Mouse (Mus musculus): Measurements from ENCODE around the gene Actr6. TPM values are rescaled to one million over a fixed set of nuclear protein-coding genes. Genes with fewer than 3 reads are reported as not detected.
A peak's percentile ranks its signal among the peaks of the same experiment; 100 is the strongest.

The Actr6 gene
- polyA plus RNA-seq, 1 experiment from 2014 or later: 45.1 TPM

GRCm38 (mm10) chr10:89690021-89690420 is 42.1 kb downstream of the Actr6 start:
- ATAC-seq (ENCODE audit: low FRiP score): no peak
- H3K36me3 ChIP-seq (ENCODE audit: control insufficient read depth, insufficient read depth, low read length): no peaks in the 10 kb centered on the region
- no peak overlapping the region for H3K4me2 ChIP-seq (replicated peaks; ENCODE audit: low read depth, low read length)
- no peak for DNase-seq (ENCODE audit: low spot score)
- no peak overlapping the region for H3K4me3 ChIP-seq (ENCODE audit: low read depth, low read length)
- no peaks in the 10 kb centered on the region for H3K9me3 ChIP-seq (ENCODE audit: control insufficient read depth, low read length)
- no peak overlapping the region for H3K27ac ChIP-seq (ENCODE audit: low read depth, low read length)
- WGBS: 64% methylated on average over 8 of the region's 8 CpGs
- no peaks in the 10 kb centered on the region for H3K4me1 ChIP-seq (replicated peaks; ENCODE audit: control insufficient read depth, insufficient read depth, low read length)
- no peak overlapping the region for H3K9ac ChIP-seq (ENCODE audit: low read depth, low read length)
- H3K27me3 ChIP-seq (ENCODE audit: control insufficient read depth, insufficient read depth, low read length): no peaks in the 10 kb centered on the region

DNA sequence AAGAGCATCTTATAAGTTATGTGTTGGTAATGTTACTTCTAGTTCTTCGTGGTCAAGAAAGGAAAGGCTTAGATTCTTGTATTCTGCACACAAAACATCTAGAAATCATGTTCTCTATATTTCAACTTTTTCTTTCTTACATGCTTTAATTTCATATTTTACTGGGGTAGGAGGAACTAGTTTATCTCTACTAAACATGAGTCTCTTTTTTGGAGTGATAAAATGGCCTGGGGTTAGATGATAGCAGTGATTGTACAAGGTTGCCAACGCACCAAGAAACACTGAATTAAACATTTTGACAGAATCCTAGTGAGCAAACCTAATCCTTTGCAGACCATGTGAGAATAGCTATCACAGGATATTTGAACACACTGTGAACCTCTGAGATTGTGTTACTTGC is 44.6 kb downstream of the Actr6 start:
- Histone ChIP-seq H3K9ac (ENCODE audit: low read depth, low read length) (no peak overlapping the region), H3K4me2 (replicated peaks; ENCODE audit: low read depth, low read length) (no peak overlapping the region), H3K27me3 (ENCODE audit: control insufficient read depth, insufficient read depth, low read length) (no peaks in the 10 kb centered on the region), H3K4me3 (ENCODE audit: low read depth, low read length) (no peak overlapping the region), H3K36me3 (ENCODE audit: control insufficient read depth, insufficient read depth, low read length) (no peaks in the 10 kb centered on the region), H3K27ac (ENCODE audit: low read depth, low read length) (no peak overlapping the region), H3K9me3 (ENCODE audit: control insufficient read depth, low read length) (no peaks in the 10 kb centered on the region), H3K4me1 (replicated peaks; ENCODE audit: control insufficient read depth, insufficient read depth, low read length) (no peaks in the 10 kb centered on the region)
- ATAC-seq (ENCODE audit: low FRiP score) (no peak), DNase-seq (ENCODE audit: low spot score) (no peak)
- WGBS: 90% methylated on average over 2 of the region's 2 CpGs

- Histone ChIP-seq H3K4me3 (ENCODE audit: low read depth, low read length) (peak within 1 kb of the TSS; percentile 100), H3K4me1 (replicated peaks; ENCODE audit: control insufficient read depth, insufficient read depth, low read length) (no peaks in the 10 kb centered on the region), H3K9me3 (ENCODE audit: control insufficient read depth, low read length) (no peaks in the 10 kb centered on the region), H3K9ac (ENCODE audit: low read depth, low read length) (peak within 1 kb of the TSS; percentile 91), H3K36me3 (ENCODE audit: control insufficient read depth, insufficient read depth, low read length) (no peaks in the 10 kb centered on the region), H3K27me3 (ENCODE audit: control insufficient read depth, insufficient read depth, low read length) (no peaks in the 10 kb centered on the region), H3K4me2 (replicated peaks; ENCODE audit: low read depth, low read length) (peak within 1 kb of the TSS; percentile 74), H3K27ac (ENCODE audit: low read depth, low read length) (peak within 1 kb of the TSS; percentile 40)
- ATAC-seq (ENCODE audit: low FRiP score): peak; percentile 99
- peak; percentile 96 for DNase-seq (ENCODE audit: low spot score)
- WGBS: 6% methylated on average over 29 of the region's 31 CpGs
Observed at GRCm38 (mm10) chr10:89686139-89686808, 45.8 kb downstream of the Actr6 start, which contains the start of gene Scyl2. Gene Scyl2, minus strand, starts transcription at chr10:89686285.

DNA sequence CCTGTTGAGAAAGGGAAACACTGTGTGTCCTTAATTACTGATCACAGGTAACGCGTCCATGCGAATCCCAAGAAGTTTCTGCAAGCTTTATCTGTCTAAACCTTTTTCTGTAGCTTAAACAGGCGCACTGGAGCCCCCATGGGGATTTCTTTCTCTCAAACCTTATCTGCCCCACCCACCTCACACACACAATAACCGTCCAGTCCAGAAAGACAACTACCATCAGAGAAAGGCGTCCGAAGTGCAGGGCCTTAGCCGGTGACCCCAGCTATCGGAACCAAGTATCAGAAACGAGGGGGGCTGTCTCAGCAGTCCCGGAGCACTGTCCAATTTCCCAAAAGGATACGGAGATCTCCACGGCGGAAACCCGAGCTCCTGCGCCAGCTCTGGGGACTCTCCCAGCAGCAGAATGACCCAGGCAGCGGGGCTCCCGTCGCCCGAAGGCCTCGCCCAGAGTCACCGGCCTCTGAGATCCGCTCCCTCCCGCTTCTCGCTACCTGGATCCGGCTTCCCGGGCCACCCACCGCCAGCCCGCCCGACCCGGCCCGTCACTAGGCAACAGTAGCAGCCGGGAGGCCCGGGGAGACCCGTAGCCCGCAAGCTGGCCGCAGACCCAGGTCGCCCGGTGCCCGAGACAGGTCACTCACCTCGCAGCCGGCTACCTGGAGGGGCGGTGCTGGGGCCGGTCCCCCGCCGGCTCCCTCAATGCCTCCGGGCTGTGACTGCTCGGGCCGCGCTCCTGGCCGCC is 46.5 kb downstream of the Actr6 start:
- peak; percentile 83; the same call in 1 of the 2 replicates for ATAC-seq (ENCODE audit: low FRiP score)

DNA sequence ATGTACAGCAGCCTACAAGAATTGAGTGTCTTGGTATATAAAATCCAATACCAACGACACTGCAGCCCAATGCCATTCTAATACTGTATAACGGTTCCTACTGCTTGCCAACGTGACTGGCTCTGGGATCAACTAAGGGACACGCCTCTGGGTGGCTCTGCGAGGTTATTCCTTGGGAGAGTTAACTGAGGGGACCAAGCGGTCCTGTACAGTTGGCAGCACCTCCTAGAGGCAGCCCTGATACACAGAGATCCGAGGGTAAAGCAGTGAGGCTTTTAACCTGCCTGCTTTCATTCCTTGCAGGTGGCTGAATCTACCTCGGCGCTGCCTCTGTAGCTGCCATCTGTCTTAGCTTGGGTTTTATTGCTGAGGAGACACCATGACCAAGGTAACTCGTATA is 49.1 kb downstream of the Actr6 start:
- DNase-seq (ENCODE audit: low spot score) (no peak), ATAC-seq (ENCODE audit: low FRiP score) (no peak)
- Histone ChIP-seq H3K36me3 (ENCODE audit: control insufficient read depth, insufficient read depth, low read length) (no peaks in the 10 kb centered on the region), H3K27ac (ENCODE audit: low read depth, low read length) (no peak overlapping the region), H3K4me2 (replicated peaks; ENCODE audit: low read depth, low read length) (no peak overlapping the region), H3K27me3 (ENCODE audit: control insufficient read depth, insufficient read depth, low read length) (no peaks in the 10 kb centered on the region), H3K4me3 (ENCODE audit: low read depth, low read length) (no peak overlapping the region), H3K9me3 (ENCODE audit: control insufficient read depth, low read length) (no peaks in the 10 kb centered on the region), H3K9ac (ENCODE audit: low read depth, low read length) (no peak overlapping the region), H3K4me1 (replicated peaks; ENCODE audit: control insufficient read depth, insufficient read depth, low read length) (no peaks in the 10 kb centered on the region)
- 85% methylated on average over 10 of the region's 10 CpGs for WGBS

More for the DNA sequence above, 46.5 kb downstream of the Actr6 start:
- H3K4me2 ChIP-seq (replicated peaks; ENCODE audit: low read depth, low read length): peak overlapping the region; percentile 74
- 3% methylated on average over 51 of the region's 51 CpGs for WGBS
- H3K4me1 ChIP-seq (replicated peaks; ENCODE audit: control insufficient read depth, insufficient read depth, low read length): no peaks in the 10 kb centered on the region
- peak overlapping the region; percentile 40 for H3K27ac ChIP-seq (ENCODE audit: low read depth, low read length)
- H3K36me3 ChIP-seq (ENCODE audit: control insufficient read depth, insufficient read depth, low read length): no peaks in the 10 kb centered on the region
- H3K9me3 ChIP-seq (ENCODE audit: control insufficient read depth, low read length): no peaks in the 10 kb centered on the region
- peak overlapping the region; percentile 91 for H3K9ac ChIP-seq (ENCODE audit: low read depth, low read length)
- H3K4me3 ChIP-seq (ENCODE audit: low read depth, low read length): peak overlapping the region; percentile 100
- no peaks in the 10 kb centered on the region for H3K27me3 ChIP-seq (ENCODE audit: control insufficient read depth, insufficient read depth, low read length)
- peak; percentile 45 for DNase-seq (ENCODE audit: low spot score)

GRCm38 (mm10) chr10:89682157-89682556 is 49.9 kb downstream of the Actr6 start:
- no peaks in the 10 kb centered on the region for H3K4me1 ChIP-seq (replicated peaks; ENCODE audit: control insufficient read depth, insufficient read depth, low read length)
- no peak overlapping the region for H3K4me3 ChIP-seq (ENCODE audit: low read depth, low read length)
- no peaks in the 10 kb centered on the region for H3K36me3 ChIP-seq (ENCODE audit: control insufficient read depth, insufficient read depth, low read length)
- ATAC-seq (ENCODE audit: low FRiP score): no peak
- no peak for DNase-seq (ENCODE audit: low spot score)
- H3K4me2 ChIP-seq (replicated peaks; ENCODE audit: low read depth, low read length): no peak overlapping the region
- no peaks in the 10 kb centered on the region for H3K27me3 ChIP-seq (ENCODE audit: control insufficient read depth, insufficient read depth, low read length)
- 85% methylated on average over 1 of the region's 1 CpGs for WGBS
- no peak overlapping the region for H3K9ac ChIP-seq (ENCODE audit: low read depth, low read length)
- H3K9me3 ChIP-seq (ENCODE audit: control insufficient read depth, low read length): no peaks in the 10 kb centered on the region
- H3K27ac ChIP-seq (ENCODE audit: low read depth, low read length): no peak overlapping the region

- H3K27ac ChIP-seq (ENCODE audit: low read depth, low read length): no peak overlapping the region
- DNase-seq (ENCODE audit: low spot score) (no peak), ATAC-seq (ENCODE audit: low FRiP score) (no peak)
- 90% methylated on average over 4 of the region's 4 CpGs for WGBS
- no peaks in the 10 kb centered on the region for H3K9me3 ChIP-seq (ENCODE audit: control insufficient read depth, low read length)
- H3K4me2 ChIP-seq (replicated peaks; ENCODE audit: low read depth, low read length): no peak overlapping the region
- H3K9ac ChIP-seq (ENCODE audit: low read depth, low read length): no peak overlapping the region
- H3K4me1 ChIP-seq (replicated peaks; ENCODE audit: control insufficient read depth, insufficient read depth, low read length): no peaks in the 10 kb centered on the region
- H3K27me3 ChIP-seq (ENCODE audit: control insufficient read depth, insufficient read depth, low read length): no peaks in the 10 kb centered on the region
- H3K4me3 ChIP-seq (ENCODE audit: low read depth, low read length): no peak overlapping the region
- H3K36me3 ChIP-seq (ENCODE audit: control insufficient read depth, insufficient read depth, low read length): no peaks in the 10 kb centered on the region
Observed at GRCm38 (mm10) chr10:89681706-89682105, 50.4 kb downstream of the Actr6 start.

DNA sequence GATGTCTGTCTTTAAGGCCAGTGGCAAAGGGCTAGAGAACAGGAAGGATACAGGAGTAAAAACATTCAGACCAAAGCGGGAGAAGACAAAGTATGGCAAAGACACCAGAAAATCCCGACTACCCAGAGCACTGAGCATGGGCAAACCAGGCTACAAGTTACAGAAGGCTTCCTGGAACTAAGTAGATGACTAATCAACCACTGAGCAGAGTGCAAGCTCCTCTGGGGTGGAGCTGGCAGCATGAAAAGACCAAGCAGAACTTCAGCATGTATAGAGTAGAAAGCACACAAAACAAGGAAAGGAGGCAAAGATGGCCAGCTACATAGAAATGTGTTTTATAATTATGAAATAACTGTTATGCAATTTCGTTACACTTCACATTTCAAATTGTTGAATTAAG is 51.6 kb downstream of the Actr6 start:
- ATAC-seq (ENCODE audit: low FRiP score): no peak
- no peaks in the 10 kb centered on the region for H3K27me3 ChIP-seq (ENCODE audit: control insufficient read depth, insufficient read depth, low read length)

GRCm38 (mm10) chr10:89679448-89679847 is 52.6 kb downstream of the Actr6 start:
- Histone ChIP-seq H3K27ac (ENCODE audit: low read depth, low read length) (no peak overlapping the region), H3K4me2 (replicated peaks; ENCODE audit: low read depth, low read length) (no peak overlapping the region), H3K9me3 (ENCODE audit: control insufficient read depth, low read length) (no peaks in the 10 kb centered on the region), H3K36me3 (ENCODE audit: control insufficient read depth, insufficient read depth, low read length) (no peaks in the 10 kb centered on the region), H3K27me3 (ENCODE audit: control insufficient read depth, insufficient read depth, low read length) (no peaks in the 10 kb centered on the region), H3K4me3 (ENCODE audit: low read depth, low read length) (no peak overlapping the region), H3K9ac (ENCODE audit: low read depth, low read length) (no peak overlapping the region), H3K4me1 (replicated peaks; ENCODE audit: control insufficient read depth, insufficient read depth, low read length) (no peaks in the 10 kb centered on the region)
- 92% methylated on average over 1 of the region's 1 CpGs for WGBS
- DNase-seq (ENCODE audit: low spot score) (no peak), ATAC-seq (ENCODE audit: low FRiP score) (no peak)

More for the DNA sequence above, 51.6 kb downstream of the Actr6 start:
- Histone ChIP-seq H3K36me3 (ENCODE audit: control insufficient read depth, insufficient read depth, low read length) (no peaks in the 10 kb centered on the region), H3K9ac (ENCODE audit: low read depth, low read length) (no peak overlapping the region), H3K9me3 (ENCODE audit: control insufficient read depth, low read length) (no peaks in the 10 kb centered on the region), H3K27ac (ENCODE audit: low read depth, low read length) (no peak overlapping the region), H3K4me1 (replicated peaks; ENCODE audit: control insufficient read depth, insufficient read depth, low read length) (no peaks in the 10 kb centered on the region), H3K4me2 (replicated peaks; ENCODE audit: low read depth, low read length) (no peak overlapping the region), H3K4me3 (ENCODE audit: low read depth, low read length) (no peak overlapping the region)
- DNase-seq (ENCODE audit: low spot score): no peak
- WGBS: 91% methylated on average over 3 of the region's 3 CpGs
